Mouse (Mus musculus): ENCODE measurements around the gene Hoxd9. TPM values are rescaled to one million over a fixed set of nuclear protein-coding genes. Genes with fewer than 3 reads are reported as not detected.

Gene Hoxd9
- polyA plus RNA-seq, 1 experiment from 2014 or later: not detected

- no peak for ATAC-seq
- Histone ChIP-seq H3K4me1 (ENCODE audit: control insufficient read depth, insufficient read depth, low read length) (no peaks in the 10 kb centered on the region), H3K4me3 (ENCODE audit: low read depth, low read length) (no peak overlapping the region), H3K9me3 (replicated peaks; ENCODE audit: control insufficient read depth, low read length, poor library complexity, severe bottlenecking) (no peaks in the 10 kb centered on the region), H3K4me2 (ENCODE audit: low read length) (no peak overlapping the region), H3K36me3 (ENCODE audit: control insufficient read depth, insufficient read depth, low read length) (no peaks in the 10 kb centered on the region), H3K9ac (ENCODE audit: low read depth, low read length) (no peak overlapping the region), H3K27me3 (ENCODE audit: control insufficient read depth, insufficient read depth, low read depth, low read length) (peaks cover 77% of the 10 kb centered on the region), H3K27ac (ENCODE audit: low read length) (no peak overlapping the region)
- WGBS: under 1% methylated on average over 20 of the region's 20 CpGs
Measured at GRCm38 (mm10) chr2:74738623-74739475, 41.3 kb downstream of the Hoxd9 start.

- H3K27ac ChIP-seq (ENCODE audit: low read length): no peak overlapping the region
- WGBS: 2% methylated on average over 2 of the region's 2 CpGs
- H3K9ac ChIP-seq (ENCODE audit: low read depth, low read length): no peak overlapping the region
Measured at GRCm38 (mm10) chr2:74739476-74739800, 41.9 kb downstream of the Hoxd9 start.

GRCm38 (mm10) chr2:74739869-74740268 is 42.3 kb downstream of the Hoxd9 start:
- Histone ChIP-seq H3K27me3 (ENCODE audit: control insufficient read depth, insufficient read depth, low read depth, low read length) (peaks cover 81% of the 10 kb centered on the region), H3K4me2 (ENCODE audit: low read length) (no peak overlapping the region), H3K4me1 (ENCODE audit: control insufficient read depth, insufficient read depth, low read length) (no peaks in the 10 kb centered on the region), H3K9ac (ENCODE audit: low read depth, low read length) (no peak overlapping the region), H3K4me3 (ENCODE audit: low read depth, low read length) (no peak overlapping the region), H3K27ac (ENCODE audit: low read length) (no peak overlapping the region), H3K9me3 (replicated peaks; ENCODE audit: control insufficient read depth, low read length, poor library complexity, severe bottlenecking) (no peaks in the 10 kb centered on the region), H3K36me3 (ENCODE audit: control insufficient read depth, insufficient read depth, low read length) (no peaks in the 10 kb centered on the region)
- ATAC-seq: no peak
- 2% methylated on average over 14 of the region's 14 CpGs for WGBS

More at GRCm38 (mm10) chr2:74739476-74739800, 41.9 kb downstream of the Hoxd9 start:
- H3K9me3 ChIP-seq (replicated peaks; ENCODE audit: control insufficient read depth, low read length, poor library complexity, severe bottlenecking): no peaks in the 10 kb centered on the region
- H3K4me1 ChIP-seq (ENCODE audit: control insufficient read depth, insufficient read depth, low read length): no peaks in the 10 kb centered on the region
- H3K27me3 ChIP-seq (ENCODE audit: control insufficient read depth, insufficient read depth, low read depth, low read length): peaks cover 81% of the 10 kb centered on the region
- no peak overlapping the region for H3K4me3 ChIP-seq (ENCODE audit: low read depth, low read length)
- H3K4me2 ChIP-seq (ENCODE audit: low read length): no peak overlapping the region
- ATAC-seq: no peak
- H3K36me3 ChIP-seq (ENCODE audit: control insufficient read depth, insufficient read depth, low read length): no peaks in the 10 kb centered on the region

GRCm38 (mm10) chr2:74740311-74741091 is 43.0 kb downstream of the Hoxd9 start:
- H3K4me3 ChIP-seq (ENCODE audit: low read depth, low read length): no peak overlapping the region
- H3K4me1 ChIP-seq (ENCODE audit: control insufficient read depth, insufficient read depth, low read length): no peaks in the 10 kb centered on the region
- no peak overlapping the region for H3K4me2 ChIP-seq (ENCODE audit: low read length)
- no peak overlapping the region for H3K27ac ChIP-seq (ENCODE audit: low read length)
- under 1% methylated on average over 43 of the region's 43 CpGs for WGBS
- H3K9ac ChIP-seq (ENCODE audit: low read depth, low read length): no peak overlapping the region
- peaks cover 83% of the 10 kb centered on the region for H3K27me3 ChIP-seq (ENCODE audit: control insufficient read depth, insufficient read depth, low read depth, low read length)
- ATAC-seq: no peak
- H3K36me3 ChIP-seq (ENCODE audit: control insufficient read depth, insufficient read depth, low read length): no peaks in the 10 kb centered on the region
- H3K9me3 ChIP-seq (replicated peaks; ENCODE audit: control insufficient read depth, low read length, poor library complexity, severe bottlenecking): no peaks in the 10 kb centered on the region

GRCm38 (mm10) chr2:74741252-74741978 is 43.9 kb downstream of the Hoxd9 start:
- H3K4me2 ChIP-seq (ENCODE audit: low read length): no peak overlapping the region
- H3K36me3 ChIP-seq (ENCODE audit: control insufficient read depth, insufficient read depth, low read length): no peaks in the 10 kb centered on the region
- H3K4me3 ChIP-seq (ENCODE audit: low read depth, low read length): no peak overlapping the region
- whole genome bisulfite sequencing: 24% methylated on average over 2 of the region's 3 CpGs
- H3K9ac ChIP-seq (ENCODE audit: low read depth, low read length): no peak overlapping the region
- H3K4me1 ChIP-seq (ENCODE audit: control insufficient read depth, insufficient read depth, low read length): no peaks in the 10 kb centered on the region
- no peak overlapping the region for H3K27ac ChIP-seq (ENCODE audit: low read length)
- no peaks in the 10 kb centered on the region for H3K9me3 ChIP-seq (replicated peaks; ENCODE audit: control insufficient read depth, low read length, poor library complexity, severe bottlenecking)
- peaks cover 83% of the 10 kb centered on the region for H3K27me3 ChIP-seq (ENCODE audit: control insufficient read depth, insufficient read depth, low read depth, low read length)
- no peak for ATAC-seq

- no peak overlapping the region for H3K4me3 ChIP-seq (ENCODE audit: low read depth, low read length)
- no peak overlapping the region for H3K27ac ChIP-seq (ENCODE audit: low read length)
- no peak overlapping the region for H3K9ac ChIP-seq (ENCODE audit: low read depth, low read length)
- peaks cover 83% of the 10 kb centered on the region for H3K27me3 ChIP-seq (ENCODE audit: control insufficient read depth, insufficient read depth, low read depth, low read length)
- H3K36me3 ChIP-seq (ENCODE audit: control insufficient read depth, insufficient read depth, low read length): no peaks in the 10 kb centered on the region
- ATAC-seq: no peak
- H3K9me3 ChIP-seq (replicated peaks; ENCODE audit: control insufficient read depth, low read length, poor library complexity, severe bottlenecking): no peaks in the 10 kb centered on the region
- H3K4me1 ChIP-seq (ENCODE audit: control insufficient read depth, insufficient read depth, low read length): no peaks in the 10 kb centered on the region
- H3K4me2 ChIP-seq (ENCODE audit: low read length): no peak overlapping the region
Measured at GRCm38 (mm10) chr2:74741979-74742277, 44.4 kb downstream of the Hoxd9 start.

GRCm38 (mm10) chr2:74745540-74746297 is 48.2 kb downstream of the Hoxd9 start:
- H3K36me3 ChIP-seq (ENCODE audit: control insufficient read depth, insufficient read depth, low read length): no peaks in the 10 kb centered on the region
- no peak for ATAC-seq
- no peaks in the 10 kb centered on the region for H3K9me3 ChIP-seq (replicated peaks; ENCODE audit: control insufficient read depth, low read length, poor library complexity, severe bottlenecking)
- H3K4me2 ChIP-seq (ENCODE audit: low read length): no peak overlapping the region
- H3K27ac ChIP-seq (ENCODE audit: low read length): no peak overlapping the region
- H3K9ac ChIP-seq (ENCODE audit: low read depth, low read length): no peak overlapping the region
- no peak overlapping the region for H3K4me3 ChIP-seq (ENCODE audit: low read depth, low read length)
- peaks cover 5% of the 10 kb centered on the region; the same call in 1 of the 2 replicates for H3K4me1 ChIP-seq (ENCODE audit: control insufficient read depth, insufficient read depth, low read length)
- peaks cover 81% of the 10 kb centered on the region for H3K27me3 ChIP-seq (ENCODE audit: control insufficient read depth, insufficient read depth, low read depth, low read length)
- 2% methylated on average over 6 of the region's 6 CpGs for WGBS

GRCm38 (mm10) chr2:74746298-74746921 is 48.9 kb downstream of the Hoxd9 start:
- under 1% methylated on average over 53 of the region's 58 CpGs for WGBS
- peaks cover 83% of the 10 kb centered on the region for H3K27me3 ChIP-seq (ENCODE audit: control insufficient read depth, insufficient read depth, low read depth, low read length)

More at GRCm38 (mm10) chr2:74746298-74746921, 48.9 kb downstream of the Hoxd9 start:
- no peak for ATAC-seq
- Histone ChIP-seq H3K27ac (ENCODE audit: low read length) (no peak overlapping the region), H3K9me3 (replicated peaks; ENCODE audit: control insufficient read depth, low read length, poor library complexity, severe bottlenecking) (no peaks in the 10 kb centered on the region), H3K36me3 (ENCODE audit: control insufficient read depth, insufficient read depth, low read length) (no peaks in the 10 kb centered on the region), H3K9ac (ENCODE audit: low read depth, low read length) (no peak overlapping the region), H3K4me2 (ENCODE audit: low read length) (no peak overlapping the region), H3K4me3 (ENCODE audit: low read depth, low read length) (no peak overlapping the region), H3K4me1 (ENCODE audit: control insufficient read depth, insufficient read depth, low read length) (peaks cover 5% of the 10 kb centered on the region; the same call in 1 of the 2 replicates)
